Mouse (Mus musculus) embryonic facial prominence, embryonic 12.5 days (tissue): ENCODE measurements around the gene Lexm. TPM values are rescaled to one million over a fixed set of nuclear protein-coding genes. Genes with fewer than 3 reads are reported as not detected.

ENCODE experiments used
- ATAC-seq: fragments of 200-750 bp; cut with Nextera tagmentation; 2 replicates; pipeline ENCODE4 v1.8.0; 2017; ENCODE audit not compliant: insufficient number of reproducible peaks, insufficient read depth, low FRiP score, low TSS enrichment
- H3K27ac ChIP-seq: fragments of 300-500 bp; sonication (generic); 2 replicates; pipeline ENCODE4 v1.5.1; 2016; ENCODE audit warnings: mild to moderate bottlenecking
- H3K27me3 ChIP-seq: fragments of 300-500 bp; sonication (generic); 2 replicates; pipeline ENCODE4 v1.6.1; 2016; ENCODE audit warnings: mild to moderate bottlenecking, moderate library complexity
- H3K36me3 ChIP-seq: fragments of 300-500 bp; sonication (generic); 2 replicates; pipeline ENCODE4 v1.6.1; 2016; ENCODE audit warnings: mild to moderate bottlenecking
- H3K4me1 ChIP-seq: fragments of 300-500 bp; sonication (generic); 2 replicates; pipeline ENCODE4 v1.6.1; 2016
- H3K4me2 ChIP-seq: fragments of 300-500 bp; sonication (generic); replicated peaks from 2 replicates; pipeline ENCODE4 v1.6.1; 2016; ENCODE audit warnings: mild to moderate bottlenecking, moderate library complexity
- H3K4me3 ChIP-seq: fragments of 300-500 bp; sonication (generic); 2 replicates; pipeline ENCODE4 v1.5.1; 2016; ENCODE audit warnings: mild to moderate bottlenecking
- H3K9ac ChIP-seq: fragments of 300-500 bp; sonication (generic); 2 replicates; pipeline ENCODE4 v1.6.1; 2016; ENCODE audit warnings: mild to moderate bottlenecking, moderate library complexity
- H3K9me3 ChIP-seq: fragments of 300-500 bp; sonication (generic); 2 replicates; pipeline ENCODE4 v1.6.1; 2016; ENCODE audit warnings: mild to moderate bottlenecking, moderate library complexity
- WGBS: fragments of 180-500 bp; shearing (Covaris S2); methylation state at CpG from one replicate; pipeline ENCODE4 v1.1.7; 2016; 5-methylcytosine and 5-hydroxymethylcytosine counted together
- polyA plus RNA-seq: library from polyadenylated mRNA; unstranded; fragments of >200 nt; fragmentation: Nextera tagmentation; extraction: Ambion mirVana; gene quantifications from 2 replicates; pipeline ENCODE4 v1.2.1, GENCODE M21; 2016

Gene Lexm
- polyA plus RNA-seq, 1 experiment from 2014 or later, result 0.40 TPM

DNA sequence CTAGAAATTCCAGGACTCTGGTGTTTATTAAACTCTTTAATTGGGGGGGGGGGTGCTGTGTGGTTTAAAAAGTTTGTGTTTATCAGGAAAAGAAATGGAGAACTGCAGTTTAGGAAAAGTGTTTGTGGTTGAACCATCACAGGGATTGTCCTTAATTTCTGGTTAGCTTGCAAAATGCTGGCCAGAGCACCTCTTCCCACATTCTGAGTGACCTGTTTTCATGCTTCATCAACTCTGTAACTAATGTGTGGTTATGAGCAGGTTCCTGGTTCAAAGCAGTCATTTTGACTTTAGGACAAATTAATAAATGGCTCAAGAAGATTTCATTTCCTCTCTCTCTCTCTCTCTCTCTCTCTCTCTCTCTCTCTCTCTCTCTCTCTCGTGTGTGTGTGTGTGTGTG, 59.1 kb downstream of the Lexm start:
- H3K36me3 ChIP-seq, result no peaks in the 10 kb centered on the region
- H3K27me3 ChIP-seq, result no peaks in the 10 kb centered on the region
- WGBS, result no CpG with 5 or more reads among the region's 1 CpGs
- no peak overlapping the region for H3K27ac ChIP-seq
- H3K4me2 ChIP-seq, result no peak overlapping the region
- no peak overlapping the region for H3K9ac ChIP-seq
- no peak overlapping the region for H3K4me3 ChIP-seq
- no peak for ATAC-seq
- H3K4me1 ChIP-seq, result peaks cover 19% of the 10 kb centered on the region
- no peaks in the 10 kb centered on the region for H3K9me3 ChIP-seq

DNA sequence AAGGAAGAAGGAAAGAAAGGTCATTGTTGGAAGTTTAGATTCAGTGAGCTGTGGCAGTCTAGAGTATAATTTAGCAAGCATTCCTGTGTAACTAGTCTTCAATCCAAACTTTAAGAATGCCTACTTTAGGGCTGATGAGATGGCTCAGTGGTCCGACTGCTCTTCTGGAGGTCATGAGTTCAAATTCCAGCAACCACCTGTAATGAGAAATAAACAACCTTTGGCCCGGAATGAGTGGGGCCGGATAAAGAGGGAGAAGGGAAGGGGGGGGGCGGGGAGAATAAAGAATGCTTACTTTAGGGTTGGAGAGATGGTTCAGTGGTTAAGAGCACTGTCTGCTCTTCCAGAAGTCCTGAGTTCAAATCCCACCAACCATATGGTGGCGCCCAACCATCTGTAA, 59.8 kb downstream of the Lexm start:
- ATAC-seq, result no peak
- 69% methylated on average over 5 of the region's 5 CpGs for WGBS

DNA sequence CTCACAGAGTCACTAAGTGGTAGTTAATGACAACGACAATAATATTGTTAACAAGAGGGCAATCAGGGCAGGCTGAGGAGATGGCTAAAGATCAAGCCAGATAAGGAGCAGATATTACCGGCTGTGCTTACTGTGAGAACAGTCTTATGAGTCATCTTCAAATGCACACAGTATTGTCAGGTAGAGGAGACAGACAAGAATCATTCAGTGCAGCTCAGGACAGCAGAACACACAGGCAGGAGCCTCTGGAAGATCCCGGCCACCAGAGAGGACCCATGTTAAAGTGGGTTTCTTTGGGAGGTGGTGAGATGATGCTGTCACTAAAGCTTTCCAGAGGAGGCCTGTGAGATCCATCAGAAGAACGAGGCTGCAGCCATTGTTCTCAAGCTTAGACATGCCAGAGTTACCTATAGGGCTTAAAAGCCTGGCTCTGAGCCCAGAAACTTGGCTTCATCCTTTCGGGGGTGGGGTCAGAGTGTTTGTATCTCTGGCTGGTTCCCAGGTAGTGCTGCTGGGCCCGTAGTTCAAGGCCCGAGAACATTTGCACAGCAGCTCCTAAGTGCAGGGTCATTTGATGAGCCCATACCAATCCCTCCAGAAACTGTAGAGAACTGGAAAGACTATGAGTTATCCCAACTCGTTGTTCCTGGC, 66.4 kb downstream of the Lexm start:
- no peak for ATAC-seq

More for the DNA sequence above, 59.8 kb downstream of the Lexm start:
- no peaks in the 10 kb centered on the region for H3K9me3 ChIP-seq
- H3K9ac ChIP-seq, result no peak overlapping the region
- H3K27ac ChIP-seq, result no peak overlapping the region
- no peaks in the 10 kb centered on the region for H3K27me3 ChIP-seq
- H3K4me3 ChIP-seq, result no peak overlapping the region
- H3K36me3 ChIP-seq, result no peaks in the 10 kb centered on the region
- H3K4me2 ChIP-seq, result no peak overlapping the region
- peaks cover 11% of the 10 kb centered on the region for H3K4me1 ChIP-seq

DNA sequence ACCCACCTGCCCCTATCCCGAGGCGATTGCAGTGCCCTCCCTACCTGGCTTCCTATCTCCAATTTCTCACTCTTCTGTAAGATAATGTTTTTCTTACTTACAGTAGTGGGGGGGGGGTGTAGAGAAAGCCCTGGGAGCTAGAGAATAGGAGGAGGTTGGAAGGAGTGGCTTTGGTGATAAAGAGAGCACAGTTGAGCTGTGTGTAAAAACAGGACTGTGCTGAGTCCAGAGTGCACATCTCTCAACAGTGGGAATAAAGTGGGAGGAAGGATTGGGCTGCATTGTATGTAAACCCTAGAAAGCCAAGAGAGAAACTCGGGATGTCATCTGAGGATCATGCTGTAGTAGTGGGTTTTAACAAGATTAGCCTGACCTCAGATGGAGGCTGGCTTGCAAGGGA, 68.9 kb downstream of the Lexm start:
- Histone ChIP-seq H3K27me3 (no peaks in the 10 kb centered on the region), H3K36me3 (no peaks in the 10 kb centered on the region), H3K9me3 (no peaks in the 10 kb centered on the region), H3K4me1 (no peaks in the 10 kb centered on the region), H3K4me2 (no peak overlapping the region), H3K27ac (no peak overlapping the region), H3K9ac (no peak overlapping the region), H3K4me3 (no peak overlapping the region)
- WGBS, result 85% methylated on average over 3 of the region's 3 CpGs
- no peak for ATAC-seq

More for the DNA sequence above, 66.4 kb downstream of the Lexm start:
- Histone ChIP-seq H3K4me1 (no peaks in the 10 kb centered on the region), H3K4me3 (no peak overlapping the region), H3K36me3 (no peaks in the 10 kb centered on the region), H3K27me3 (no peaks in the 10 kb centered on the region), H3K27ac (no peak overlapping the region), H3K9me3 (no peaks in the 10 kb centered on the region), H3K9ac (no peak overlapping the region), H3K4me2 (no peak overlapping the region)
- 72% methylated on average over 8 of the region's 8 CpGs for WGBS

DNA sequence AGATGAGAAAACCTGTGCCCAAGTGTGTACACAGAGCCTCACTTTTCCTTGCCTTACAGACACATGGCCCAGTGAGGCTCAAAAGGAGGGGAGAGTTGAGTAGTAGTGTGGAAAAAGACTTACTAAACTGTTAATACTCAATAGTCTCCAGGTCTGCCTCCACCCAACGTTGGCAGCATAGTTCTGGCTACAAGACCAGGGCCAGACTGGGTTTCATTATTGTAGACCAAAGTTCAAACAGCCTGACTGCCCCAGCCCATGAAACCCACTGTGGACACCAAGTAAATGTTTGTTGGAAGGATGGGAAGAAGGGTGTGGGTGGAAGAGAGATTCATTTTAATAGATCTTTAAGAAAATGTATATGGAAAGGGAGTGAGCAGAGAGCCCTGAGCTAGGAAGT, 70.1 kb downstream of the Lexm start:
- WGBS, result 70% methylated on average over 1 of the region's 1 CpGs
- no peaks in the 10 kb centered on the region for H3K36me3 ChIP-seq
- H3K27me3 ChIP-seq, result no peaks in the 10 kb centered on the region
- H3K4me1 ChIP-seq, result no peaks in the 10 kb centered on the region
- no peak overlapping the region for H3K27ac ChIP-seq
- H3K9ac ChIP-seq, result no peak overlapping the region
- H3K9me3 ChIP-seq, result no peaks in the 10 kb centered on the region
- no peak overlapping the region for H3K4me3 ChIP-seq
- ATAC-seq, result no peak
- H3K4me2 ChIP-seq, result no peak overlapping the region

DNA sequence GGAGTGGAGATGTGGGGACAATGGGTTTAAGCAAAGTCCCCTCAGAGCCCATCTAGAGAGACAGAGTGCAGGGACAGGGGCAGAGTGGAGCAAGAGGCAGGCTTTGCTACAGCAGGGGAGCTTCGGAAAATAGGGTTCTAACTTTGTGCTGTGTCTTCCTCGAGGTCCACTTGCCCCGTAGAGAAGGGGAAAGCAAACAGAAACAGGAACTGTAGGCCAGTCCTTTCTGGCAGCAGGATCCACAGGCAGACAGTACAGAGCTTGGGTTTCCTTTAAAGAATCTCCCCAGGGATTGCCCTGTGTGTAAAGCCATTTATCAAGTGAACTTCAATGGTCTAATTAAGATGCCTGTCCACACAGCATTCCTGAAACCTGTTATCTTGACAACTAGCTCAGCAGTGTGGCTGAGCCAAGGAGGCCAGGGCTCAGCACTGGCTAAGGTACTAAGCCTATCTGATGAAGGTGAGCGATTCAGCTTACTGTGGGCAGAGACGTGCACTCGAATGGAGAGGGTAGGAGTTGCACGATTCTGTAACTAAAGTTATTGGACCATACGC, 71.1 kb downstream of the Lexm start:
- Histone ChIP-seq H3K27me3 (no peaks in the 10 kb centered on the region), H3K4me1 (no peaks in the 10 kb centered on the region), H3K4me2 (no peak overlapping the region), H3K9me3 (no peaks in the 10 kb centered on the region), H3K9ac (no peak overlapping the region), H3K36me3 (no peaks in the 10 kb centered on the region), H3K27ac (no peak overlapping the region), H3K4me3 (no peak overlapping the region)
- WGBS, result 74% methylated on average over 8 of the region's 8 CpGs
- no peak for ATAC-seq

DNA sequence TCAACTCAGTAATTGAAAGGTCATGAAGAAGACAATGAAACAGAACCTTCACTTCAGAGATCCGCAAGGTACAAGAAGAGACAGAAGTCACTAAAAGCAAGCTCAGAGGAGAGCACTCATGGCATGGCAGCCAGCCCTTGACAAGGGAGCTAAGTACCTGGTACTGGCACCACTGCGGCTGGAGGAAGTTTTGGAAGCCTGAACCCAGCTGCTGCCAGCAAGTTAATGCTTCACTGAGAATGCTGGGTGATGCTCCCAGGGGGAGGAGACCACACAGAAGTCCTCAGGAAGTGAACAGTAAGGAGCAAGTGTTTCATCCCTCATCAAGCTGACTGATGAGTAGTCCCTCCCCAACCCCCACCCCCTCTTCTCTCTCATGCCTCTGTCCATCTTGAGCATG, 74.8 kb downstream of the Lexm start:
- H3K27ac ChIP-seq, result no peak overlapping the region
- no peaks in the 10 kb centered on the region for H3K4me1 ChIP-seq
- no peaks in the 10 kb centered on the region for H3K9me3 ChIP-seq
- no peak for ATAC-seq
- H3K4me3 ChIP-seq, result no peak overlapping the region
- WGBS, result 87% methylated on average over 2 of the region's 2 CpGs
- no peaks in the 10 kb centered on the region for H3K27me3 ChIP-seq
- no peak overlapping the region for H3K4me2 ChIP-seq
- H3K9ac ChIP-seq, result no peak overlapping the region
- no peaks in the 10 kb centered on the region for H3K36me3 ChIP-seq

DNA sequence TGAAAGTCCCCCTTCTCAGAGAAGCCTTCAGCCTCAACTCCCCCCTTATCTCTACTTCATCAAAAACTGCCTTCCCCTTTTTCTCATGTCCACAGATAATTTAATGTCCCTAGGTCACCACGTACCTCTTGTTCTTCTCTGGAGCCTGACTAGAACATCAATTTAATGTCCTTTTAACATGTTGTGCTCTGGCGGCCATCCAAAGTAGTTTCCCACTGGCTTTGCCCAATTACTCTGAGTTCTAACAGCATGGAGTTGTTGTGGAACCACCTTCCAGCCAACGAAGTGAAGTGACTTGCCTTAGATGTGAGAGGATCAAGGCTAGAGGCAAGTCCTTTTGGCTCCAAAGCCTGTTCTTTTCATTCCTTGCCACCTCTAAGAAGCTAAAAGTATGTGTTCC, 75.5 kb downstream of the Lexm start:
- H3K4me3 ChIP-seq, result no peak overlapping the region
- no peak overlapping the region for H3K9ac ChIP-seq
- no peaks in the 10 kb centered on the region for H3K9me3 ChIP-seq
- no peak overlapping the region for H3K27ac ChIP-seq
- H3K4me2 ChIP-seq, result no peak overlapping the region
- no peaks in the 10 kb centered on the region for H3K36me3 ChIP-seq
- 71% methylated on average over 3 of the region's 3 CpGs for WGBS
- no peaks in the 10 kb centered on the region for H3K4me1 ChIP-seq
- ATAC-seq, result no peak
- H3K27me3 ChIP-seq, result no peaks in the 10 kb centered on the region

Other genes starting within 250 kb of the Lexm start
- gene Pcsk9, start 152.9 kb downstream of the Lexm start, polyA plus RNA-seq, result 1.8 and 1.9 TPM in 2 replicates
- not detected in 2 replicates for gene Bsnd, start 125.0 kb downstream of the Lexm start, polyA plus RNA-seq
- gene Dhcr24, start 56.2 kb downstream of the Lexm start, polyA plus RNA-seq, result 5.5 and 6.0 TPM in 2 replicates
- gene Ttc22, start 5.2 kb upstream of the Lexm start, polyA plus RNA-seq, result 0.61 and 0.95 TPM in 2 replicates
- gene Pars2, start 33.8 kb upstream of the Lexm start, polyA plus RNA-seq, result 15.3 and 16.9 TPM in 2 replicates
- gene Ttc4, start 61.7 kb upstream of the Lexm start, polyA plus RNA-seq, result 106 and 109 TPM in 2 replicates
- 0.58 TPM in 1 of 2 replicates, not detected in the other for gene Mroh7, start 113.7 kb upstream of the Lexm start, polyA plus RNA-seq
- gene Fam151a, start 116.6 kb upstream of the Lexm start, polyA plus RNA-seq, result 0.19 TPM in 1 of 2 replicates, not detected in the other
- 1.9 and 3.0 TPM in 2 replicates for gene Acot11, start 187.8 kb upstream of the Lexm start, polyA plus RNA-seq